Mouse (Mus musculus) MEL (cell line): ENCODE data around the gene Rps3a1. TPM values are rescaled to one million over a fixed set of nuclear protein-coding genes. Genes with fewer than 3 reads are reported as not detected.

Source experiments
- DNase-seq: peaks from one replicate; pipeline ENCODE4 v3.0.0; 2011; ENCODE audit warnings: low read depth, low spot score
- H3K27ac ChIP-seq: 2 replicates; pipeline ENCODE4 v1.5.1; 2012; ENCODE audit warnings: low read depth, mild to moderate bottlenecking, control low read depth, low read length, moderate library complexity; ENCODE audit not compliant: control insufficient read depth
- H3K27me3 ChIP-seq, 2 experiments: fragments of 150-350 bp in 1 of 2; sonication (generic) in 1 of 2; 2 replicates each; pipeline ENCODE4 v1.6.1; 2012; ENCODE audit warnings: low read length in 2 of 2, mild to moderate bottlenecking in 2 of 2, improper control_type of control experiment in 1 of 2, moderate library complexity in 1 of 2; ENCODE audit not compliant: insufficient read depth in 2 of 2, control insufficient read depth in 1 of 2
- H3K36me3 ChIP-seq, 2 experiments: 2 replicates each; pipeline ENCODE4 v1.6.1; 2012 to 2014; ENCODE audit warnings: low read length in 2 of 2, improper control_type of control experiment in 1 of 2, inconsistent platforms in 1 of 2, mild to moderate bottlenecking in 1 of 2; ENCODE audit not compliant: insufficient read depth in 2 of 2, control insufficient read depth in 1 of 2
- H3K4me1 ChIP-seq, 2 experiments: fragments of 150-350 bp in 1 of 2; sonication (generic) in 1 of 2; 2 replicates each; pipeline ENCODE4 v1.6.1; 2012; ENCODE audit warnings: low read length in 2 of 2, improper control_type of control experiment in 1 of 2, mild to moderate bottlenecking in 1 of 2; ENCODE audit not compliant: insufficient read depth in 2 of 2, control insufficient read depth in 1 of 2
- H3K4me3 ChIP-seq, 2 experiments: fragments of 150-350 bp in 1 of 2; sonication (generic) in 1 of 2; 2 replicates each; pipeline ENCODE4 v1.5.1; 2012; ENCODE audit warnings: low read depth in 2 of 2, low read length in 2 of 2, mild to moderate bottlenecking in 2 of 2, moderate library complexity in 2 of 2, control low read depth in 1 of 2, improper control_type of control experiment in 1 of 2; ENCODE audit not compliant: control insufficient read depth in 1 of 2, insufficient read depth in 1 of 2
- H3K79me2 ChIP-seq: 2 replicates; pipeline ENCODE4 v1.6.1; 2012; ENCODE audit warnings: mild to moderate bottlenecking, low read length, moderate library complexity; ENCODE audit not compliant: control insufficient read depth, poor library complexity, insufficient read depth
- H3K9ac ChIP-seq: 2 replicates; pipeline ENCODE4 v1.6.1; 2012; ENCODE audit warnings: low read depth, mild to moderate bottlenecking, control low read depth, low read length, moderate library complexity; ENCODE audit not compliant: control insufficient read depth, poor library complexity, severe bottlenecking
- H3K9me3 ChIP-seq: fragments of 150-350 bp; sonication (generic); replicated peaks from 2 replicates; pipeline ENCODE4 v1.6.1; 2012; ENCODE audit warnings: mild to moderate bottlenecking, low read length, improper control_type of control experiment, moderate library complexity; ENCODE audit not compliant: insufficient read depth
- BHLHE40 ChIP-seq: IDR thresholded peaks from 2 replicates; pipeline ENCODE4 v1.6.1; 2012; ENCODE audit warnings: low read depth, mild to moderate bottlenecking, inconsistent platforms, low read length, improper control_type of control experiment, borderline replicate concordance
- CHD1 ChIP-seq: IDR thresholded peaks from 2 replicates; pipeline ENCODE4 v1.6.1; 2012; ENCODE audit warnings: low read depth, mild to moderate bottlenecking, inconsistent platforms, low read length, improper control_type of control experiment
- ELF1 ChIP-seq: IDR thresholded peaks from 2 replicates; pipeline ENCODE4 v1.6.1; 2014; ENCODE audit warnings: low read depth, mild to moderate bottlenecking, inconsistent platforms, low read length, improper control_type of control experiment, moderate library complexity
- EP300 ChIP-seq, 2 experiments: IDR thresholded peaks; 2 replicates each; pipeline ENCODE4 v1.6.1; 2011; ENCODE audit warnings: improper control_type of control experiment in 2 of 2, low read length in 2 of 2, low read depth in 1 of 2, mild to moderate bottlenecking in 1 of 2
- GABPA ChIP-seq: IDR thresholded peaks from 2 replicates; pipeline ENCODE4 v1.6.1; 2012; ENCODE audit warnings: low read depth, mild to moderate bottlenecking, inconsistent platforms, low read length, improper control_type of control experiment, moderate library complexity
- GATA1 ChIP-seq: IDR thresholded peaks from 2 replicates; pipeline ENCODE4 v1.6.1; 2011; ENCODE audit warnings: low read depth, low read length, improper control_type of control experiment
- HCFC1 ChIP-seq: IDR thresholded peaks from 2 replicates; pipeline ENCODE4 v1.6.1; 2012; ENCODE audit warnings: low read depth, mild to moderate bottlenecking, inconsistent platforms, low read length, improper control_type of control experiment, moderate library complexity
- JUND ChIP-seq: IDR thresholded peaks from 2 replicates; pipeline ENCODE4 v1.6.1; 2011; ENCODE audit warnings: low read depth, mild to moderate bottlenecking, improper control_type of control experiment, low read length
- MAFK ChIP-seq: IDR thresholded peaks from 2 replicates; pipeline ENCODE4 v1.6.1; 2011; ENCODE audit warnings: low read depth, mild to moderate bottlenecking, low read length, improper control_type of control experiment, borderline replicate concordance
- MAZ ChIP-seq: IDR thresholded peaks from 2 replicates; pipeline ENCODE4 v1.6.1; 2012; ENCODE audit warnings: low read depth, mild to moderate bottlenecking, inconsistent platforms, low read length, improper control_type of control experiment
- MEF2A ChIP-seq: IDR thresholded peaks from 2 replicates; pipeline ENCODE4 v1.6.1; 2014; ENCODE audit warnings: low read depth, mild to moderate bottlenecking, inconsistent platforms, low read length, improper control_type of control experiment; ENCODE audit not compliant: poor library complexity, insufficient replicate concordance, severe bottlenecking; ENCODE audit errors: extremely low read depth
- MXI1 ChIP-seq: IDR thresholded peaks from 2 replicates; pipeline ENCODE4 v1.6.1; 2011; ENCODE audit warnings: mild to moderate bottlenecking, low read depth, low read length, improper control_type of control experiment
- MYB ChIP-seq: IDR thresholded peaks from 2 replicates; pipeline ENCODE4 v1.6.1; 2011; ENCODE audit warnings: mild to moderate bottlenecking, low read depth, low read length, improper control_type of control experiment
- MYC ChIP-seq: IDR thresholded peaks from 2 replicates; pipeline ENCODE4 v1.6.1; 2011; ENCODE audit warnings: low read depth, mild to moderate bottlenecking, low read length, improper control_type of control experiment, moderate library complexity
- NELFE ChIP-seq: IDR thresholded peaks from 2 replicates; pipeline ENCODE4 v1.6.1; 2011; ENCODE audit warnings: low read depth, low read length, improper control_type of control experiment
- NRF1 ChIP-seq: IDR thresholded peaks from 2 replicates; pipeline ENCODE4 v1.6.1; 2014; ENCODE audit warnings: low read depth, mild to moderate bottlenecking, inconsistent platforms, low read length, improper control_type of control experiment, moderate library complexity; ENCODE audit not compliant: poor library complexity, insufficient read depth, severe bottlenecking
- POLR2A ChIP-seq, 2 experiments: IDR thresholded peaks; 2 replicates each; pipeline ENCODE4 v1.6.1; 2011 to 2012; ENCODE audit warnings: low read length in 2 of 2, mild to moderate bottlenecking in 2 of 2, control low read depth in 1 of 2, improper control_type of control experiment in 1 of 2, low read depth in 1 of 2, moderate library complexity in 1 of 2; ENCODE audit not compliant: control insufficient read depth in 1 of 2, insufficient read depth in 1 of 2, poor library complexity in 1 of 2
- POLR2AphosphoS2 ChIP-seq: IDR thresholded peaks from 2 replicates; pipeline ENCODE4 v1.6.1; 2011; ENCODE audit warnings: low read length, improper control_type of control experiment
- POLR2AphosphoS5 ChIP-seq: IDR thresholded peaks from 2 replicates; pipeline ENCODE4 v1.6.1; 2012; ENCODE audit warnings: low read depth, borderline replicate concordance, mild to moderate bottlenecking, inconsistent platforms, low read length, moderate library complexity, mixed read lengths
- RAD21 ChIP-seq: IDR thresholded peaks from 2 replicates; pipeline ENCODE4 v1.6.1; 2011; ENCODE audit warnings: mild to moderate bottlenecking, low read depth, low read length, improper control_type of control experiment
- RCOR1 ChIP-seq: IDR thresholded peaks from 2 replicates; pipeline ENCODE4 v1.6.1; 2012; ENCODE audit warnings: low read depth, mild to moderate bottlenecking, inconsistent platforms, low read length, improper control_type of control experiment
- SIN3A ChIP-seq: IDR thresholded peaks from 2 replicates; pipeline ENCODE4 v1.6.1; 2012; ENCODE audit warnings: low read length, improper control_type of control experiment, inconsistent platforms
- TAL1 ChIP-seq: IDR thresholded peaks from 2 replicates; pipeline ENCODE4 v1.6.1; 2012; ENCODE audit warnings: mild to moderate bottlenecking, inconsistent platforms, low read length, moderate library complexity, mixed read lengths
- TBP ChIP-seq: IDR thresholded peaks from 2 replicates; pipeline ENCODE4 v1.8.0; 2011; ENCODE audit warnings: low read depth, low read length, improper control_type of control experiment
- TCF12 ChIP-seq: IDR thresholded peaks from 2 replicates; pipeline ENCODE4 v1.6.1; 2014; ENCODE audit warnings: low read depth, mild to moderate bottlenecking, inconsistent platforms, low read length, improper control_type of control experiment, moderate library complexity
- UBTF ChIP-seq: IDR thresholded peaks from 2 replicates; pipeline ENCODE4 v1.6.1; 2012; ENCODE audit warnings: low read depth, mild to moderate bottlenecking, inconsistent platforms, low read length, improper control_type of control experiment, moderate library complexity, borderline replicate concordance; ENCODE audit not compliant: insufficient read depth
- USF2 ChIP-seq, 2 experiments: IDR thresholded peaks; 2 replicates each; pipeline ENCODE4 v1.6.1; 2011 to 2012; ENCODE audit warnings: improper control_type of control experiment in 2 of 2, low read length in 2 of 2, borderline replicate concordance in 1 of 2, inconsistent platforms in 1 of 2, low read depth in 1 of 2, mild to moderate bottlenecking in 1 of 2; ENCODE audit not compliant: insufficient read depth in 1 of 2
- ZC3H11A ChIP-seq: IDR thresholded peaks from 2 replicates; pipeline ENCODE4 v1.6.1; 2012; ENCODE audit warnings: low read depth, mild to moderate bottlenecking, inconsistent platforms, low read length, improper control_type of control experiment
- ZKSCAN1 ChIP-seq: IDR thresholded peaks from 2 replicates; pipeline ENCODE4 v1.6.1; 2012; ENCODE audit warnings: low read depth, mild to moderate bottlenecking, inconsistent platforms, low read length, improper control_type of control experiment, moderate library complexity
- ZMIZ1 ChIP-seq: IDR thresholded peaks from 2 replicates; pipeline ENCODE4 v1.6.1; 2012; ENCODE audit warnings: low read depth, mild to moderate bottlenecking, inconsistent platforms, low read length, improper control_type of control experiment, moderate library complexity
- ZNF384 ChIP-seq: IDR thresholded peaks from 2 replicates; pipeline ENCODE4 v1.6.1; 2012; ENCODE audit warnings: low read depth, mild to moderate bottlenecking, inconsistent platforms, low read length, improper control_type of control experiment
- polyA plus RNA-seq, 2 experiments: library from polyadenylated mRNA; stranded (reverse) in 1 of 2; unstranded in 1 of 2; fragments of >175 nt in 1 of 2; fragments of >200 nt in 1 of 2; gene quantifications; 2 replicates each; pipeline versions ENCODE4 v1.2.1 to v1.2.4; 2012; ENCODE audit warnings: low replicate concordance in 2 of 2, low read depth in 1 of 2; ENCODE audit not compliant: insufficient read length in 2 of 2, insufficient read depth in 1 of 2, missing spikeins in 1 of 2
- total RNA-seq: library from RNA; depleted of rRNA; stranded (reverse); fragments of 300-350 nt; gene quantifications from 2 replicates; pipeline ENCODE4 v1.2.3, GENCODE M21; 2012

Gene Rps3a1
- total and polyA plus RNA-seq, 3 experiments = 1,198 to 2,507 TPM; not detected in 1

DNA sequence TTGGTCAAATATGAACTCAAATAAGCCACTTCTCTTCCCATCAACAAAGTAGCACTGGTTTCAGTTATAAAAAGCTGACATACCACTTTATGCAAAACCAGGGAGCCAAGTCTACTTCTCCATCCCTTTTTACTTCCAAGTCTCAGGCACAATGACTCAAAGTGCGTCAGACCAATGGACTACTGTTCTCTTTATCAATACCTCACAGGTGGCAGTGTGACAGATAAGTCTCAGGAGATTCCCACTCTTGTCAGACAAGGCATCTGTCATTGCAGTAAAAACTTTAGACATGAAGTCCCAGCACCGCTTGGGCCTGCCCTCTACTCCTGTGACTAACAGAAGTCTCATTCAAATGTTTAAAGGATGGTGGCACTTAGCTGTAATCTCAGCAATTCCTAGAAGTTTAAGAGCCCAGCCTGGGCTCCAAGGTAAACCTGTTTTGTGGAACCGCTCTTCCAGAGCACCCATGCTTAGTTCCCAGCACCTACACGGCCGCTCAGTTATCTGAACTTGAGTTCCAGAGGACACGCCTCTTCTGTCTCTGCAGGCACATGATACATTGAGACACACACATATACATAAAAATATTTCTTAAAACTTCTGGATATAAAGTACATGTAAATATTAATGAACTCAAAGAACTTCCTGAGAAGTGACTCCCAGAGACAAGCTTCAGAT lies 6.5 kb downstream of the Rps3a1 start (continued):
- TF ChIP-seq BHLHE40 (no peak), SIN3A (no peak), TBP (0 out of 2 replicates have a peak, but pooled peaks have one; percentile 7), POLR2AphosphoS2 (peak; percentile 37; the same call in 1 of the 2 replicates), EP300 (IDR thresholded peaks at IDR 0.05; ENCODE audit: low read depth in 1 of 2, low read length in 2 of 2) (peak; percentile 38 to 68; a peak in 2 of 4 replicates), MYC (no peak), ZKSCAN1 (no peak), CHD1 (no peak), NELFE (no peak), JUND (no peak; the same call in 1 of the 2 replicates), HCFC1 (no peak), MAFK (no peak), POLR2AphosphoS5 (0 out of 2 replicates have a peak, but pooled peaks have one; percentile 66), NRF1 (no peak), ZMIZ1 (peak; percentile 40), MXI1 (no peak), TCF12 (peak; percentile 79), ZC3H11A (no peak), ZNF384 (no peak), GABPA (no peak), ELF1 (no peak), UBTF (no peak)
- TF ChIP-seq, all 39 proteins: peak for 11

DNA sequence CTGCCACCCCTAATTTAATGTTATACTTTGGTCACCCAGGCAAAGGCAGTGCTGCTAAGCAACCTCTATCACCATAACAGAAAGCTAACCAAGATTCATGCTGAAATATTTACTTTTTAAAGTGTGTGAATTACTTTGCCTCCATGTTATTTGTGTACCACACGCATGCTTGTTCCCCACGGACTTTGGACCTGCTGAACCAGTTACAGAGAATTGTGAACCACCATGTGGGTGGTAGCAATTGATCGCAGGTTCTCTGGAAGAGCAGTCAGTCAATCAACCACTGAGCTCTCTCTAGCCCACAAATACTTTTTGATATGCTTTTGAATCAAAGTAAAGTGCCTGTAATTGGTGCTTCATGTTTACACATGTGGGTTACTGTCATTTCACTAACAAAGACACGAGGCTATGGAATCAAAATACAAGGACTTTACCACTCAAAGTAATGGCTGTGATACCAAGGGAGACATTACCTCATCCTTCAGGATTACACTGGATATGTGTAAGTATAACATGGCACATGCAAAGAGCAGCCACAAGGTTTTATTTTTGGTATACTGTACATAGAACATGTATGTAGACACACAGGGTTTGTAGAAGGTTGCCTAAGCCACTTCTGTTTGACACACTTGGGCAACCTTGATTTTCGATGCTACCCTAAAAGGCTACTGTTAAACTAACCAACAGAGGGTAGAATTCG lies 7.4 kb downstream of the Rps3a1 start:
- Histone ChIP-seq H3K9me3 (no peaks in the 10 kb centered on the region), H3K27me3 (no peaks in the 10 kb centered on the region), H3K79me2 (peaks cover 7% of the 10 kb centered on the region), H3K9ac (no peak overlapping the region), H3K36me3 (peaks cover 24 to 36% of the 10 kb centered on the region in 2 experiments), H3K4me3 (no peak overlapping the region), H3K4me1 (peaks cover 0 to 13% of the 10 kb centered on the region in 2 experiments; a peak in 2 of 4 replicates), H3K27ac (no peak overlapping the region)
- peak; percentile 48 for DNase-seq
- TF ChIP-seq GATA1 (no peak), RCOR1 (no peak), POLR2A (IDR thresholded peaks at IDR 0.05; ENCODE audit: control insufficient read depth in 1 of 2, insufficient read depth in 1 of 2, low read depth in 1 of 2, low read length in 2 of 2, poor library complexity in 1 of 2) (no peak), ZMIZ1 (no peak), MYB (no peak), TAL1 (no peak), MEF2A (no peak), USF2 (IDR thresholded peaks at IDR 0.05; ENCODE audit: borderline replicate concordance in 1 of 2, insufficient read depth in 1 of 2, low read depth in 1 of 2, low read length in 2 of 2) (no peak), NELFE (no peak), ZNF384 (no peak), RAD21 (no peak), CHD1 (no peak), SIN3A (no peak), MAZ (no peak), ZKSCAN1 (no peak)
